In the genomic region with DNA sequence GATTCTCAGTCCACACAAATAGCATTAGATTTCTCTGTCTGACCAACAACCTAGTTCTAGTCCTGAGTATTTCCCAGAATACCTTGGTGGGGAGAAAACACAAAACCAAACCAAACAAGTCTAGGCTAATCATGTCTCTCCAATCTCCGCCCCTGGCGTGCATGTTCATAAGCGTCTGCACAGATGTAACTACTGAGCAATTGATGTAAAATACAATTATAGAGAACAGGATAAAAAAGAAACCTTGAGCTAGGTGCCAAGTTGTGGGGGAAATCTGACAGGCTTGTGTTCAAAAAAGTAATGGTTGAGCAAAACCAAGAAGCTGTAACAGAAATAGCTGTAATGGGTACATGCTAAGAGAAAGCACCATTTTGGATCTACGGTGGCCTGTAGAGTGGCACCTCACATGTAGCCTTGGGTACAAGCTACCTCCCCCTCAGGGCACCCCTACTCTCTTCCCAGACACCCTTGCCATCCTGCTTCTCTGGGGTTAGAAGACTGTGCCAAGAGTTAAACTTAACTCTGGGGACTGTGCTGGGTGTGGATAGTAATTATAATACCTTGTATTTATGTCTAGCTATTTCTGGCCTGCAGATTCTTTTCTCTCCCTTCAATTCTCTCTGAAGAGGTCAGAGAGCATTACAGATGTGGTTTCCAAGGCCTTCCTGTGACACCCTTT, we compare ENCODE assay signal across 13 mouse cellular contexts.
"Had no signal": no experiment of that assay in that cellular context is flagged by ENCODE, and none has a peak within 500 bp of the region (broad histone marks: within the 10 kb centered on the region; RNA-seq: fewer than 3 reads in every experiment).

No protein-coding gene starts in this region.

- H3K27me3 ChIP-seq: liver, embryonic 13.5 days had no signal

- H3K36me3 ChIP-seq: liver, embryonic 13.5 days had no signal

- H3K4me1 ChIP-seq: liver, embryonic 13.5 days had no signal

- H3K4me2 ChIP-seq: liver, embryonic 13.5 days; midbrain, embryonic 11.5 days had no signal

- H3K4me3 ChIP-seq: liver, embryonic 13.5 days had no signal

- H3K27ac ChIP-seq: liver, embryonic 13.5 days; stomach, postnatal 0 days had no signal

- DNase-seq: kidney, adult 11 months; kidney, adult 8-10 months; kidney, postnatal 14 days; kidney, postnatal 4 days; liver, embryonic 13.5 days; lung, adult 2 months; lung, postnatal 14 days; lung, postnatal 4 days; midbrain, embryonic 14.5 days; right cerebral cortex, postnatal 4 days; thymus, postnatal 25 days had no signal

- H3K9me3 ChIP-seq: liver, embryonic 13.5 days had no signal

- H3K9ac ChIP-seq: liver, embryonic 13.5 days had no signal
